Mouse (Mus musculus): ENCODE results near the gene Twf2. TPM values are rescaled to one million over a fixed set of nuclear protein-coding genes. Genes with fewer than 3 reads are reported as not detected.

The Twf2 gene
- total and polyA plus RNA-seq, 2 experiments from 2014 or later = 50.9 to 63.1 TPM

DNA sequence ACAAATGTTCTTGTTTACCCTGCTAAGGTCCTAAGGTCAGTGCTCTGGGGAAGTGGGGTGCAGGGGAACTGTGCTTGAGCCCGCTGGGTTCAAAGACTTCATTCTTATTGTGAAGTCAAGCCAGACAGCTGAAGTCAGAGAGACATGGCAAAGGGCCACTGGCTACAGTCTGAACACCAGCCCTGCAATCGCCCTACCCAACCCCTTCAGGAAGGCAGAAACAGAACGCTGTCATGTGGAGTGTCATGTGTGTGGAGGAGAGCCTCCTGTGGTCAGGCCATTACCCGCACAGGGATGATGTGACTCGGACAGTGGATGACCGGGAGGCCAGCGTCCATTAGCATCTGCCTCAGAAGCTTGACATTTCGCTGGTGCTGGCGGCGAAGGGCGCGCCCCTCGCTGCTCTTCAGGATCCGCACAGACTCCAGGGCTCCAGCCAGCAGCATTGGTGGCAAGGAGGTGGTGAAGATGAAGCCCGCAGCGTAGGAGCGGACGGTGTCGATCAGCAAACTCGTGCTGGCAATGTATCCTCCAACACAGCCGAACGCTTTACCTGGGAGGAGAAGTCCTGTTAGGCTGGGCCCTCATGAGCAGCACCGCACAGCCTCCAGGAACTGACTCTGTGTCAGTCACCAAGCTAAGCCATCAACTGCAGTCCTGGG, 33.4 kb downstream of the Twf2 start:
- Histone ChIP-seq H3K9me3 (ENCODE audit: low read length) (no peaks in the 10 kb centered on the region), H3K4me2 (ENCODE audit: low read depth) (no peak overlapping the region), H3K27me3 (ENCODE audit: insufficient read depth, low read length) (no peaks in the 10 kb centered on the region), H3K4me3 (ENCODE audit: low read depth, low read length) (no peak overlapping the region), H3K9ac (no peak overlapping the region), H3K27ac (ENCODE audit: low read depth, low read length) (no peak overlapping the region), H3K36me3 (ENCODE audit: insufficient read depth) (peaks cover 83% of the 10 kb centered on the region), H3K4me1 (ENCODE audit: insufficient read depth) (no peaks in the 10 kb centered on the region)
- WGBS = 89% methylated on average over 23 of the region's 23 CpGs
- no peak for ATAC-seq
- TF ChIP-seq CTCF (IDR thresholded peaks at IDR 0.05; ENCODE audit: low read depth) = no peak
- no peak for DNase-seq

DNA sequence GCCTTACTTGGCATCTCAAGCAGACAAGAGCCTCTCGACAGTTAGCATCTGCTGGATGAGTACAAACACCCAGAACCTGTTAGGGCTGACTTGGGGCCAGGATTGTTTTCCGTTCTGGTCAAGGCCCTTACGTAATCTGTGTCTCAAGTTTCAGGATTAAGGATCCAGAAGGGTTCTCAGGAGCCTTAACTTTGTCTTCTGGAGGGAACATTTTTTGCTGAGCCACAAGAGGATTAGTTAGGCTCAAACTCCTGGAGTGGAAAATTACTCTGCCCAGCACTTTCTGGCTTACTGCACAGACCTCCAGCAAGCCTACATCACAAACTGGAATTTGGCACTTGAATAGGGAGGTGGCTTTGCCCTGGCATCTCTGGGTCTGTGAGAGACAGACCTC, 33.9 kb downstream of the Twf2 start:
- DNase-seq (no peak), ATAC-seq (no peak)
- no peak for TF ChIP-seq CTCF (IDR thresholded peaks at IDR 0.05; ENCODE audit: low read depth)
- Histone ChIP-seq H3K27ac (ENCODE audit: low read depth, low read length) (no peak overlapping the region), H3K4me3 (ENCODE audit: low read depth, low read length) (no peak overlapping the region), H3K9me3 (ENCODE audit: low read length) (no peaks in the 10 kb centered on the region), H3K9ac (no peak overlapping the region), H3K27me3 (ENCODE audit: insufficient read depth, low read length) (no peaks in the 10 kb centered on the region), H3K4me1 (ENCODE audit: insufficient read depth) (no peaks in the 10 kb centered on the region), H3K4me2 (ENCODE audit: low read depth) (no peak overlapping the region), H3K36me3 (ENCODE audit: insufficient read depth) (peaks cover 88% of the 10 kb centered on the region)
- 78% methylated on average over 3 of the region's 3 CpGs for WGBS

DNA sequence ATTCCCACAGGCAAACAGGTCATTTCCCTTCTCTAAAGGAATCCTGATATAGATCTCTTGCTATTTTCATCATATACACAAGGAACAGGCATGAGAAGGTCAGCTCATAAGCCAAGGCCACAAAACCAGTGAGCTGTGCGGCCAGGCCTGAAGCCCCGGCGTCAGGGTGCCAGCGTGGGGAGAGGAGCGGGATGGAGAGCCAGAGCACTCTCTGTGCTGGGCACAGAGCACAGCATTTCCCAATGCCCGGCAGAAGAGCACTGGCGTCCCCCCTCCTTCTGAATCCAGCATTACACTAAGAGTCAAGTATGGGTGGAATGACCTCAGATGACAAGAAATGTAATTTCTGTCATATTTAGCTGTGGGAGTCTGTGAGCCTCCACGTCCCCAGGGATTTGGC, 34.5 kb downstream of the Twf2 start:
- H3K27ac ChIP-seq (ENCODE audit: low read depth, low read length) = no peak overlapping the region
- H3K4me2 ChIP-seq (ENCODE audit: low read depth) = no peak overlapping the region
- WGBS = 88% methylated on average over 8 of the region's 8 CpGs
- H3K36me3 ChIP-seq (ENCODE audit: insufficient read depth) = peaks cover 93% of the 10 kb centered on the region
- H3K9ac ChIP-seq = no peak overlapping the region
- no peaks in the 10 kb centered on the region for H3K27me3 ChIP-seq (ENCODE audit: insufficient read depth, low read length)
- ATAC-seq (no peak), DNase-seq (no peak)
- H3K4me1 ChIP-seq (ENCODE audit: insufficient read depth) = no peaks in the 10 kb centered on the region
- H3K4me3 ChIP-seq (ENCODE audit: low read depth, low read length) = no peak overlapping the region
- H3K9me3 ChIP-seq (ENCODE audit: low read length) = no peaks in the 10 kb centered on the region
- TF ChIP-seq CTCF (IDR thresholded peaks at IDR 0.05; ENCODE audit: low read depth) = no peak

DNA sequence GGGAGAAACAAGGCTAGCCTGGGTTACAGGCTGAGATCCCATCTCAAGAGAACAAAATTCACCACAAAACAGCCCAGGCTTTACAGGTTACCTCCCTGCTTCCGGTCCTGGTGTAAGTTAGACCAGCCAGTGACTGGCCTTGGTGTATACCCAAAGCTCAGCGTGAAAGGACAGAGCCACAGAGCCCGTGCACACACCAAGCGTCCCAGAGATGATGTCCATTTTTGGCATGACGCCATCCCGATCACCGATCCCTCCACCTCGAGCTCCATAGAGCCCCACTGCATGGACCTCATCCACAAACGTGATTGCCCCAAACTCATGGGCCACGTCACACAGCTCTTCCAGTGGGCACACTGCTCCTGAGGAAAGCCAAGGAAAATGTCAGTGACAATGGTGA, 35.0 kb downstream of the Twf2 start:
- WGBS = 94% methylated on average over 10 of the region's 10 CpGs
- no peak overlapping the region for H3K4me2 ChIP-seq (ENCODE audit: low read depth)
- H3K4me3 ChIP-seq (ENCODE audit: low read depth, low read length) = no peak overlapping the region
- peaks cover 92% of the 10 kb centered on the region for H3K36me3 ChIP-seq (ENCODE audit: insufficient read depth)
- ATAC-seq = no peak
- no peak overlapping the region for H3K9ac ChIP-seq
- TF ChIP-seq CTCF (IDR thresholded peaks at IDR 0.05; ENCODE audit: low read depth) = no peak
- no peaks in the 10 kb centered on the region for H3K9me3 ChIP-seq (ENCODE audit: low read length)
- no peak for DNase-seq
- no peaks in the 10 kb centered on the region for H3K27me3 ChIP-seq (ENCODE audit: insufficient read depth, low read length)
- H3K27ac ChIP-seq (ENCODE audit: low read depth, low read length) = no peak overlapping the region
- H3K4me1 ChIP-seq (ENCODE audit: insufficient read depth) = no peaks in the 10 kb centered on the region

DNA sequence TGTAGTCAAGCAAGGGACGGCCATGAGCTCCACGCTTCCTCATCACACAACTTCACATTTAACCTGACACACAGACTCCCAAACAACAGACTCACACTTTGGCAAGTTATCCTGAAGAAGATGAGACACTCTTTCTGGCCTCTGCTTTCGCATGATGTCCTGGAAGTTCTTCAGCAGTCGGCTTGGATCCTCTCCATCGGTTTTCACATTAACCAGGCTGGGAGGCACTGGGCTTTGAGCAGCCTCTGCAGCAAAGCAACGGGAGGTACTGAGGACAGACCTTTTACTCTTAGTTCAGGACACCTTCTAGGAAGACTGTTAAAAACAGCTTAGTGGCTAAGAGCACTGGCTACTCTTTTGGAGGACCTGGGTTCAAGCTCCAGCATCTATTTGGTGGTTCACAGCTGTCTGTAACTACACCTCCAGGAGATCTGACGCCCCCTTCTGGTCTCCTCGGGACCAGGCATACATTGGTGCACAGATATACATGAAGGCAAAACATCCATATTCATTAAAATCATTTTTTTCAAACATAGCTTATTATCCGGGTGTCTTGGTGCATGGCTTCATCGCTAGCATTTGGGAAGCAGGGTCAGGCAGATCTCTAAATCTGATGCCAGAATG, 38.7 kb downstream of the Twf2 start:
- peaks cover 67% of the 10 kb centered on the region for H3K36me3 ChIP-seq (ENCODE audit: insufficient read depth)
- WGBS = 88% methylated on average over 10 of the region's 10 CpGs

DNA sequence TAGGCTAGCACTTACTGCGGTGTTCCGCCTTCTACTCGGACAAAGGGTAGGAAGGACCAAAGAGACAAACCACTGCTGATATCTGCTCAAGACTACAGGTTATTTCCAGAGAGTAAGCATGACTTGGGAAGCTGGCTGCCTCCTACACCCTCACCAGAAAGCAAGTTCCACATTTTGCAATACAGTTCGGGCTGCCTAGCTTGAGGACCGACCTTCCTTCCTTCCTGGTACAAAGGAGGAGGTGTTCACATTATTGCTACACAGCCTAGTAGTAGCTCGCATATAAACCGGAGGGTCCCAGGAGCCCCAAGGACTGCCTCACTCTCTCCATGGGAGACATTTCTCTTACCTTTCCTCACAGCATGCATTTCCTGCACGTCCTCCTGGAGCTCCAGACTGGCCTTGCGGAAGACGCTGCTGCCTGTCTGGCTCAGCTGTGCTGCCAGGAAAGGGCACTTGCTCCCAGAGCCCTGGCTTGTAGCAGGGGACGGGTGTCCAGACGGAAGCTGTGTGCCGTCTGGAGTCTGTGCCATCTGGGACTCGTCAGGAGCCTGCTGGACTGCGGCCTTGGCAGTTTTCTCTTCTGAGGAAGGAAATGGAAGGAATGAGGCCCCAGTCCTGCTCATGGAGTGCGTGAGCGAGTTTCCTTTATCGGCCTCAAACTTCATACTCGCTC, 40.0 kb downstream of the Twf2 start:
- Histone ChIP-seq H3K4me3 (ENCODE audit: low read depth, low read length) (no peak overlapping the region), H3K27ac (ENCODE audit: low read depth, low read length) (no peak overlapping the region), H3K9ac (no peak overlapping the region), H3K4me1 (ENCODE audit: insufficient read depth) (peaks cover 12% of the 10 kb centered on the region), H3K4me2 (ENCODE audit: low read depth) (no peak overlapping the region), H3K9me3 (ENCODE audit: low read length) (no peaks in the 10 kb centered on the region), H3K36me3 (ENCODE audit: insufficient read depth) (peaks cover 54% of the 10 kb centered on the region), H3K27me3 (ENCODE audit: insufficient read depth, low read length) (no peaks in the 10 kb centered on the region)
- no peak for ATAC-seq
- 85% methylated on average over 19 of the region's 19 CpGs for WGBS
- no peak for TF ChIP-seq CTCF (IDR thresholded peaks at IDR 0.05; ENCODE audit: low read depth)
- no peak for DNase-seq

More for the DNA sequence above, 38.7 kb downstream of the Twf2 start:
- no peak overlapping the region for H3K4me2 ChIP-seq (ENCODE audit: low read depth)
- no peak overlapping the region for H3K4me3 ChIP-seq (ENCODE audit: low read depth, low read length)
- no peak overlapping the region for H3K9ac ChIP-seq
- ATAC-seq (no peak), DNase-seq (no peak)
- H3K27me3 ChIP-seq (ENCODE audit: insufficient read depth, low read length) = no peaks in the 10 kb centered on the region
- no peak overlapping the region for H3K27ac ChIP-seq (ENCODE audit: low read depth, low read length)
- H3K9me3 ChIP-seq (ENCODE audit: low read length) = no peaks in the 10 kb centered on the region
- peaks cover 5% of the 10 kb centered on the region for H3K4me1 ChIP-seq (ENCODE audit: insufficient read depth)
- no peak for TF ChIP-seq CTCF (IDR thresholded peaks at IDR 0.05; ENCODE audit: low read depth)

DNA sequence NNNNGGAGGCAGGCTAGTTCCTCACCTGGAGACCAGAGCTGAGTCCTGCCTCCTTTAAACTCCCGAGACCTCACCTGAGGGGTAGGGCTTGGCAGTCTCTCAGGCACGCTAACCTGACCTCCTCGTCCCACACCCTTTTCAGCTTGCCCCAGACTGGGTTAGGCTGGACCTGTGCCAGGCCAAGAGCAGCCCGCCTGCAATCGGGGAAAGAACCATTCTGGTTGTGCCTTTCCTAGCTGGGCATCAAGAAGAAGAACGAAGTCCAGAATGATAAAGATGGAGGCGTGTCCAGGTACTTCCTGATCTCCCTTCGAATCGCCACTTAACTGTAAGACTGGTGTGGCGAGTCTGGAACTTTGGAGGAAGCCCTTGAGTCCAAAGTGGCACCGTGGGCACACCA, 46.6 kb downstream of the Twf2 start:
- Histone ChIP-seq H3K4me2 (ENCODE audit: low read depth) (no peak overlapping the region), H3K4me1 (ENCODE audit: insufficient read depth) (peaks cover 12% of the 10 kb centered on the region), H3K36me3 (ENCODE audit: insufficient read depth) (peaks cover 3% of the 10 kb centered on the region; the same call in 1 of the 2 replicates), H3K4me3 (ENCODE audit: low read depth, low read length) (no peak overlapping the region), H3K9me3 (ENCODE audit: low read length) (no peaks in the 10 kb centered on the region), H3K27ac (ENCODE audit: low read depth, low read length) (no peak overlapping the region), H3K27me3 (ENCODE audit: insufficient read depth, low read length) (no peaks in the 10 kb centered on the region), H3K9ac (no peak overlapping the region)
- WGBS = 86% methylated on average over 11 of the region's 11 CpGs
- no peak for TF ChIP-seq CTCF (IDR thresholded peaks at IDR 0.05; ENCODE audit: low read depth)
- no peak for DNase-seq
- ATAC-seq = no peak
